Mouse (Mus musculus) heart, embryonic 11.5 days (tissue): ENCODE results near the gene Arhgap24. TPM values are rescaled to one million over a fixed set of nuclear protein-coding genes. Genes with fewer than 3 reads are reported as not detected.
A peak's percentile ranks its signal among the peaks of the same experiment; 100 is the strongest.

Source experiments
- ATAC-seq: fragments of 200-750 bp; cut with Nextera tagmentation; replicated peaks from 2 replicates; pipeline ENCODE4 v1.8.0; 2017; ENCODE audit warnings: moderate library complexity; ENCODE audit not compliant: insufficient number of reproducible peaks, low FRiP score, low TSS enrichment
- H3K27ac ChIP-seq: fragments of 300-500 bp; sonication (generic); 2 replicates; pipeline ENCODE4 v1.5.1; 2014; ENCODE audit warnings: mild to moderate bottlenecking, low read depth, low read length
- H3K27me3 ChIP-seq: fragments of 300-500 bp; sonication (generic); 2 replicates; pipeline ENCODE4 v1.6.1; 2014; ENCODE audit warnings: mild to moderate bottlenecking, low read length, mixed read lengths; ENCODE audit not compliant: control insufficient read depth, insufficient read depth
- H3K36me3 ChIP-seq: fragments of 300-500 bp; sonication (generic); 2 replicates; pipeline ENCODE4 v1.6.1; 2014; ENCODE audit warnings: mild to moderate bottlenecking, low read length, moderate library complexity, mixed read lengths; ENCODE audit not compliant: control insufficient read depth, insufficient read depth
- H3K4me1 ChIP-seq: fragments of 300-500 bp; sonication (generic); 2 replicates; pipeline ENCODE4 v1.6.1; 2014; ENCODE audit warnings: low read length; ENCODE audit not compliant: control insufficient read depth, insufficient read depth
- H3K4me2 ChIP-seq: fragments of 300-500 bp; sonication (generic); 2 replicates; pipeline ENCODE4 v1.6.1; 2014; ENCODE audit warnings: mild to moderate bottlenecking, moderate library complexity
- H3K4me3 ChIP-seq: fragments of 300-500 bp; sonication (generic); 2 replicates; pipeline ENCODE4 v1.5.1; 2014; ENCODE audit warnings: low read depth, low read length
- H3K9ac ChIP-seq: fragments of 300-500 bp; sonication (generic); 2 replicates; pipeline ENCODE4 v1.6.1; 2014; ENCODE audit warnings: mild to moderate bottlenecking, low read depth, low read length, moderate library complexity
- H3K9me3 ChIP-seq: fragments of 300-500 bp; sonication (generic); replicated peaks from 2 replicates; pipeline ENCODE4 v1.6.1; 2016; ENCODE audit warnings: low read length; ENCODE audit not compliant: control insufficient read depth
- WGBS: fragments of 180-500 bp; shearing (Covaris S2); extraction: QIAGEN DNeasy Blood & Tissue Kit; methylation state at CpG from one replicate; pipeline ENCODE4 v1.1.7; 2014; ENCODE audit not compliant: insufficient replicate concordance; 5-methylcytosine and 5-hydroxymethylcytosine counted together
- polyA plus RNA-seq: library from polyadenylated mRNA; unstranded; fragments of >200 nt; fragmentation: Nextera tagmentation; extraction: Ambion mirVana; gene quantifications from 2 replicates; pipeline ENCODE4 v1.2.1, GENCODE M21; 2014

Arhgap24 gene
- polyA plus RNA-seq, 1 experiment from 2014 or later, result 6.2 TPM

- no peaks in the 10 kb centered on the region for H3K9me3 ChIP-seq
- no peak for ATAC-seq
- H3K27ac ChIP-seq, result no peak overlapping the region
- H3K4me1 ChIP-seq, result peaks cover 4% of the 10 kb centered on the region; the same call in 1 of the 2 replicates
- no peak overlapping the region for H3K4me2 ChIP-seq
- no peaks in the 10 kb centered on the region for H3K27me3 ChIP-seq
- 89% methylated on average over 9 of the region's 9 CpGs for WGBS
- no peak overlapping the region for H3K4me3 ChIP-seq
- H3K36me3 ChIP-seq, result no peaks in the 10 kb centered on the region
- H3K9ac ChIP-seq, result no peak overlapping the region
These were observed 296.1 kb downstream of the Arhgap24 start for GRCm38 (mm10) chr5:102777255-102777654.

- Histone ChIP-seq H3K27ac (0 out of 2 replicates have a peak overlapping the region, but pooled peaks have one; percentile 7), H3K36me3 (no peaks in the 10 kb centered on the region), H3K4me2 (no peak overlapping the region), H3K4me3 (no peak overlapping the region), H3K27me3 (no peaks in the 10 kb centered on the region), H3K4me1 (peaks cover 4% of the 10 kb centered on the region; the same call in 1 of the 2 replicates), H3K9me3 (no peaks in the 10 kb centered on the region), H3K9ac (no peak overlapping the region)
- no peak for ATAC-seq
- 54% methylated on average over 9 of the region's 9 CpGs for WGBS
These were observed 296.7 kb downstream of the Arhgap24 start for GRCm38 (mm10) chr5:102777852-102778251.

GRCm38 (mm10) chr5:102778253-102778652 is 297.1 kb downstream of the Arhgap24 start:
- H3K9me3 ChIP-seq, result no peaks in the 10 kb centered on the region
- no peak overlapping the region for H3K4me3 ChIP-seq
- no peak for ATAC-seq
- WGBS, result 78% methylated on average over 5 of the region's 5 CpGs
- H3K4me2 ChIP-seq, result no peak overlapping the region
- no peak overlapping the region for H3K9ac ChIP-seq
- H3K36me3 ChIP-seq, result no peaks in the 10 kb centered on the region
- H3K27me3 ChIP-seq, result no peaks in the 10 kb centered on the region
- 0 out of 2 replicates have a peak overlapping the region, but pooled peaks have one; percentile 7 for H3K27ac ChIP-seq
- peaks cover 4% of the 10 kb centered on the region; the same call in 1 of the 2 replicates for H3K4me1 ChIP-seq

- no peak for ATAC-seq
- Histone ChIP-seq H3K27ac (no peak overlapping the region), H3K9ac (no peak overlapping the region), H3K27me3 (no peaks in the 10 kb centered on the region), H3K36me3 (no peaks in the 10 kb centered on the region), H3K4me1 (no peaks in the 10 kb centered on the region), H3K4me2 (no peak overlapping the region), H3K9me3 (no peaks in the 10 kb centered on the region), H3K4me3 (no peak overlapping the region)
- 56% methylated on average over 4 of the region's 4 CpGs for WGBS
These were observed 302.4 kb downstream of the Arhgap24 start for GRCm38 (mm10) chr5:102783585-102783984.

- Histone ChIP-seq H3K27me3 (no peaks in the 10 kb centered on the region), H3K36me3 (no peaks in the 10 kb centered on the region), H3K9ac (no peak overlapping the region), H3K4me1 (no peaks in the 10 kb centered on the region), H3K4me2 (no peak overlapping the region), H3K27ac (no peak overlapping the region), H3K9me3 (no peaks in the 10 kb centered on the region), H3K4me3 (no peak overlapping the region)
- 64% methylated on average over 2 of the region's 2 CpGs for WGBS
- no peak for ATAC-seq
These were observed 304.9 kb downstream of the Arhgap24 start for GRCm38 (mm10) chr5:102786123-102786522.

GRCm38 (mm10) chr5:102788437-102788836 is 307.2 kb downstream of the Arhgap24 start:
- H3K9ac ChIP-seq, result no peak overlapping the region
- H3K36me3 ChIP-seq, result no peaks in the 10 kb centered on the region
- H3K27me3 ChIP-seq, result no peaks in the 10 kb centered on the region
- 64% methylated on average over 3 of the region's 3 CpGs for WGBS
- no peak overlapping the region for H3K4me2 ChIP-seq
- ATAC-seq, result no peak
- H3K4me3 ChIP-seq, result no peak overlapping the region
- H3K9me3 ChIP-seq, result no peaks in the 10 kb centered on the region
- no peak overlapping the region for H3K27ac ChIP-seq
- H3K4me1 ChIP-seq, result no peaks in the 10 kb centered on the region

- Histone ChIP-seq H3K4me2 (no peak overlapping the region), H3K9ac (no peak overlapping the region), H3K4me3 (no peak overlapping the region), H3K27ac (no peak overlapping the region), H3K27me3 (no peaks in the 10 kb centered on the region), H3K36me3 (no peaks in the 10 kb centered on the region), H3K4me1 (no peaks in the 10 kb centered on the region), H3K9me3 (no peaks in the 10 kb centered on the region)
- no peak for ATAC-seq
- 59% methylated on average over 4 of the region's 4 CpGs for WGBS
These were observed 310.1 kb downstream of the Arhgap24 start for GRCm38 (mm10) chr5:102791273-102791672.

GRCm38 (mm10) chr5:102793536-102793935 is 312.3 kb downstream of the Arhgap24 start:
- Histone ChIP-seq H3K9ac (no peak overlapping the region), H3K4me2 (no peak overlapping the region), H3K9me3 (no peaks in the 10 kb centered on the region), H3K27me3 (no peaks in the 10 kb centered on the region), H3K4me1 (no peaks in the 10 kb centered on the region), H3K27ac (no peak overlapping the region), H3K4me3 (no peak overlapping the region), H3K36me3 (no peaks in the 10 kb centered on the region)
- WGBS, result 80% methylated on average over 11 of the region's 11 CpGs
- no peak for ATAC-seq

GRCm38 (mm10) chr5:102801469-102801868 is 320.3 kb downstream of the Arhgap24 start:
- 76% methylated on average over 3 of the region's 3 CpGs for WGBS
- Histone ChIP-seq H3K4me3 (no peak overlapping the region), H3K4me1 (no peaks in the 10 kb centered on the region), H3K36me3 (no peaks in the 10 kb centered on the region), H3K9me3 (no peaks in the 10 kb centered on the region), H3K27ac (no peak overlapping the region), H3K4me2 (no peak overlapping the region), H3K9ac (no peak overlapping the region), H3K27me3 (no peaks in the 10 kb centered on the region)
- ATAC-seq, result no peak
